Mouse (Mus musculus): ENCODE data around the gene Gm11127.

DNA sequence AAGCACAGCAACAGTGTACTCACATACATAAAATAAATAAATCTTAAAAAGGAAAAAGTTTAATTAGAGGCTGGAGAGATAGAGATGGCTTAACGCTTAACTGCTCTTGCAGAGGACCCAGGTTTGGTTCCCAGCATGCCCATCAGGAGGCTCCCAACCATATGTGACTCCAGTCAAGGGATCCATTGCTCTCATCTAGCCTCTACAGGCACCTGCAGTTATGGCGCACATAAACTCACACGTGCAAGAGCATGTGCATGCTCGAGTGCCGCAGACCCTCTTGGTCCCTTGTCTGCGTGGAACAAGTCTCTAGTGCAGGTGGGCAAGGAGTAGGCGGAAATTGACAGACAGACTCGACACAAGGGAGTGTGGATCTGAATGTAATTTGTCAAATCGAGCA, 36.1 kb downstream of the Gm11127 start:
- no peak for TF ChIP-seq CTCF (IDR thresholded peaks at IDR 0.05; ENCODE audit: control insufficient read depth, insufficient read depth, insufficient read length)
- TF ChIP-seq MYOG (IDR thresholded peaks at IDR 0.05; ENCODE audit: control insufficient read depth, extremely low read depth, insufficient read length), result no peak

Data from C2C12 (cell line).